Comparison of ENCODE assay signal across 19 mouse cellular contexts in the genomic region with DNA sequence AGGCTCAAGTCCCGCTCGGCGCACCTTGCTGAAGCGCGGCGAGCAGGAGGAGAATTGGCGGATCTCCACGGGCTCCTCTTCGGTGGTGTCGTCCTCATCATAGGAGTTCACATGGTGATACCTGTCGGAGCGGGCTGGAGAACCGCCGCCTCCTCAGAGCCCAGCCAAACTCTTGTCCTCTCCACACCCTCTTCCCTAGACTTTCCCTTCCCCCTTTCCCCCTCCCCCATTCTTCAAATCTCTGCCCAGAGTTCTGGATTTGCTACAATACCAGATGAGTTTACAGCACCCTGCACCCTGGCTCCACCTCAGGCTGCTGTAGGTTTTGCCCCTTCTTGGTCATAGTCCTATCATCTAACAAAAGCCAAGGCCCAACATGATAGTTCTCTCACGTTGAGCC. TPM values are rescaled to one million over a fixed set of nuclear protein-coding genes. Genes with fewer than 3 reads are reported as not detected.
"Had no signal": no experiment of that assay in that cellular context is flagged by ENCODE, and none has a peak within 500 bp of the region (broad histone marks: within the 10 kb centered on the region; RNA-seq: fewer than 3 reads in every experiment).

No protein-coding gene starts in this region.

- H3K36me3 ChIP-seq: lung, embryonic 15.5 days had no signal

- H3K9ac ChIP-seq: lung, embryonic 15.5 days; midbrain, embryonic 13.5 days; midbrain, embryonic 15.5 days; neural tube, embryonic 12.5 days had no signal

- ATAC-seq: lung, postnatal 0 days; midbrain, embryonic 13.5 days; midbrain, embryonic 15.5 days had no signal

- H3K4me2 ChIP-seq: lung, embryonic 15.5 days; midbrain, embryonic 11.5 days; midbrain, embryonic 13.5 days; midbrain, embryonic 15.5 days; neural tube, embryonic 12.5 days had no signal

- H3K9me3 ChIP-seq: lung, embryonic 15.5 days; megakaryocyte, embryonic 14.5 days; midbrain, embryonic 13.5 days; midbrain, embryonic 15.5 days; neural tube, embryonic 12.5 days had no signal

- H3K4me1 ChIP-seq: lung, embryonic 15.5 days; midbrain, embryonic 13.5 days; midbrain, embryonic 15.5 days; neural tube, embryonic 12.5 days had no signal

- H3K27ac ChIP-seq: lung, embryonic 15.5 days; macrophage; midbrain, embryonic 13.5 days; midbrain, embryonic 15.5 days; neural tube, embryonic 12.5 days had no signal

- DNase-seq: lung, adult 2 months; lung, postnatal 14 days; lung, postnatal 36 days; retina, postnatal 1 day; right cerebral cortex, adult 18-20 months; right cerebral cortex, postnatal 25 days; right cerebral cortex, postnatal 4 days; spleen, adult 18-20 months; thymus, adult 18-20 months; thymus, postnatal 14 days; thymus, postnatal 36 days had no signal

- H3K4me3 ChIP-seq: lung, embryonic 15.5 days; megakaryocyte, embryonic 14.5 days; midbrain, embryonic 13.5 days; midbrain, embryonic 15.5 days; neural tube, embryonic 12.5 days had no signal

RNA-seq across cellular contexts. Expression of a gene that starts 28.1 kb away (rescaled TPM):
- polyA plus RNA-seq: lung, adult 2 months; lung, postnatal 0 days; macrophage had no signal
